Mouse (Mus musculus): Measurements from ENCODE around the gene Eif5a. TPM values are rescaled to one million over a fixed set of nuclear protein-coding genes. Genes with fewer than 3 reads are reported as not detected.

Eif5a gene
- polyA plus RNA-seq, 1 experiment from 2014 or later, result 1,800 TPM

- H3K9ac ChIP-seq (ENCODE audit: low read length), result peak within 1 kb of the TSS; percentile 89
- peaks cover 54% of the 10 kb centered on the region for H3K36me3 ChIP-seq (ENCODE audit: control insufficient read depth, insufficient read depth, low read length)
Measured at GRCm38 (mm10) chr11:69913554-69914371, 8.0 kb downstream of the Eif5a start, which contains the start of gene Gps2. Gene Gps2 (plus strand): TSS chr11:69913888.

GRCm38 (mm10) chr11:69912716-69913530 lies 8.8 kb downstream of the Eif5a start:
- no peaks in the 10 kb centered on the region for H3K9me3 ChIP-seq (ENCODE audit: control insufficient read depth, low read length)
- no peaks in the 10 kb centered on the region for H3K27me3 ChIP-seq (ENCODE audit: control insufficient read depth, insufficient read depth, low read length)
- DNase-seq (ENCODE audit: low spot score, missing footprints), result peak; percentile 75
- no peak overlapping the region; the same call in 1 of the 2 replicates for H3K27ac ChIP-seq (ENCODE audit: low read depth, low read length)
- peak overlapping the region; percentile 89; the same call in 1 of the 2 replicates for H3K9ac ChIP-seq (ENCODE audit: low read length)
- H3K36me3 ChIP-seq (ENCODE audit: control insufficient read depth, insufficient read depth, low read length), result peaks cover 56% of the 10 kb centered on the region
- 73% methylated on average over 15 of the region's 15 CpGs for WGBS
- peak overlapping the region; percentile 72; the same call in 1 of the 2 replicates for H3K4me3 ChIP-seq (ENCODE audit: low read depth, low read length)
- H3K4me2 ChIP-seq, result peak overlapping the region; percentile 74
- peak; percentile 8; the same call in 1 of the 2 replicates for ATAC-seq (ENCODE audit: low FRiP score)
- peaks cover 21% of the 10 kb centered on the region for H3K4me1 ChIP-seq (ENCODE audit: control insufficient read depth, insufficient read depth, low read length)

More at GRCm38 (mm10) chr11:69913554-69914371, 8.0 kb downstream of the Eif5a start, which contains the start of gene Gps2:
- Histone ChIP-seq H3K4me3 (ENCODE audit: low read depth, low read length) (peak within 1 kb of the TSS; percentile 72), H3K27me3 (ENCODE audit: control insufficient read depth, insufficient read depth, low read length) (no peaks in the 10 kb centered on the region), H3K27ac (ENCODE audit: low read depth, low read length) (peak within 1 kb of the TSS; percentile 77), H3K4me1 (ENCODE audit: control insufficient read depth, insufficient read depth, low read length) (peaks cover 23% of the 10 kb centered on the region), H3K9me3 (ENCODE audit: control insufficient read depth, low read length) (no peaks in the 10 kb centered on the region), H3K4me2 (peak within 1 kb of the TSS; percentile 74)
- 2% methylated on average over 61 of the region's 61 CpGs for WGBS
- DNase-seq (ENCODE audit: low spot score, missing footprints) (peak; percentile 98), ATAC-seq (ENCODE audit: low FRiP score) (peak; percentile 92)

- Histone ChIP-seq H3K4me2 (no peak overlapping the region), H3K4me1 (ENCODE audit: control insufficient read depth, insufficient read depth, low read length) (peaks cover 21% of the 10 kb centered on the region), H3K27ac (ENCODE audit: low read depth, low read length) (no peak overlapping the region), H3K9me3 (ENCODE audit: control insufficient read depth, low read length) (no peaks in the 10 kb centered on the region), H3K9ac (ENCODE audit: low read length) (no peak overlapping the region), H3K36me3 (ENCODE audit: control insufficient read depth, insufficient read depth, low read length) (peaks cover 56% of the 10 kb centered on the region), H3K4me3 (ENCODE audit: low read depth, low read length) (no peak overlapping the region), H3K27me3 (ENCODE audit: control insufficient read depth, insufficient read depth, low read length) (no peaks in the 10 kb centered on the region)
- WGBS, result 84% methylated on average over 6 of the region's 6 CpGs
- DNase-seq (ENCODE audit: low spot score, missing footprints), result peak; percentile 77
- ATAC-seq (ENCODE audit: low FRiP score), result no peak
Measured at GRCm38 (mm10) chr11:69911701-69912100, 10.1 kb downstream of the Eif5a start.

- WGBS, result 95% methylated on average over 17 of the region's 17 CpGs
- Histone ChIP-seq H3K9ac (ENCODE audit: low read length) (no peak overlapping the region), H3K27me3 (ENCODE audit: control insufficient read depth, insufficient read depth, low read length) (no peaks in the 10 kb centered on the region), H3K4me1 (ENCODE audit: control insufficient read depth, insufficient read depth, low read length) (peaks cover 19% of the 10 kb centered on the region), H3K4me2 (no peak overlapping the region), H3K36me3 (ENCODE audit: control insufficient read depth, insufficient read depth, low read length) (peaks cover 57% of the 10 kb centered on the region), H3K4me3 (ENCODE audit: low read depth, low read length) (no peak overlapping the region), H3K27ac (ENCODE audit: low read depth, low read length) (no peak overlapping the region), H3K9me3 (ENCODE audit: control insufficient read depth, low read length) (no peaks in the 10 kb centered on the region)
- ATAC-seq (ENCODE audit: low FRiP score) (no peak), DNase-seq (ENCODE audit: low spot score, missing footprints) (peak; percentile 73)
Measured at GRCm38 (mm10) chr11:69910781-69911560, 10.8 kb downstream of the Eif5a start.

GRCm38 (mm10) chr11:69910177-69910576 lies 11.6 kb downstream of the Eif5a start:
- no peak for ATAC-seq (ENCODE audit: low FRiP score)
- Histone ChIP-seq H3K9me3 (ENCODE audit: control insufficient read depth, low read length) (no peaks in the 10 kb centered on the region), H3K27me3 (ENCODE audit: control insufficient read depth, insufficient read depth, low read length) (no peaks in the 10 kb centered on the region), H3K4me1 (ENCODE audit: control insufficient read depth, insufficient read depth, low read length) (peaks cover 14% of the 10 kb centered on the region), H3K4me3 (ENCODE audit: low read depth, low read length) (no peak overlapping the region), H3K4me2 (no peak overlapping the region), H3K9ac (ENCODE audit: low read length) (no peak overlapping the region), H3K36me3 (ENCODE audit: control insufficient read depth, insufficient read depth, low read length) (peaks cover 60% of the 10 kb centered on the region), H3K27ac (ENCODE audit: low read depth, low read length) (no peak overlapping the region)
- 96% methylated on average over 8 of the region's 8 CpGs for WGBS
- DNase-seq (ENCODE audit: low spot score, missing footprints), result no peak

- no peaks in the 10 kb centered on the region for H3K9me3 ChIP-seq (ENCODE audit: control insufficient read depth, low read length)
- peaks cover 6% of the 10 kb centered on the region for H3K4me1 ChIP-seq (ENCODE audit: control insufficient read depth, insufficient read depth, low read length)
- H3K27me3 ChIP-seq (ENCODE audit: control insufficient read depth, insufficient read depth, low read length), result no peaks in the 10 kb centered on the region
- H3K27ac ChIP-seq (ENCODE audit: low read depth, low read length), result no peak overlapping the region
- H3K9ac ChIP-seq (ENCODE audit: low read length), result no peak overlapping the region
- H3K4me2 ChIP-seq, result no peak overlapping the region
- H3K4me3 ChIP-seq (ENCODE audit: low read depth, low read length), result no peak overlapping the region
- ATAC-seq (ENCODE audit: low FRiP score), result no peak
- no peak for DNase-seq (ENCODE audit: low spot score, missing footprints)
- H3K36me3 ChIP-seq (ENCODE audit: control insufficient read depth, insufficient read depth, low read length), result peaks cover 64% of the 10 kb centered on the region
- WGBS, result 93% methylated on average over 5 of the region's 5 CpGs
Measured at GRCm38 (mm10) chr11:69909174-69909573, 12.6 kb downstream of the Eif5a start.

- Histone ChIP-seq H3K4me3 (ENCODE audit: low read depth, low read length) (no peak overlapping the region), H3K36me3 (ENCODE audit: control insufficient read depth, insufficient read depth, low read length) (peaks cover 66% of the 10 kb centered on the region), H3K4me1 (ENCODE audit: control insufficient read depth, insufficient read depth, low read length) (peaks cover 6% of the 10 kb centered on the region), H3K27ac (ENCODE audit: low read depth, low read length) (no peak overlapping the region), H3K4me2 (no peak overlapping the region), H3K9me3 (ENCODE audit: control insufficient read depth, low read length) (no peaks in the 10 kb centered on the region), H3K9ac (ENCODE audit: low read length) (no peak overlapping the region), H3K27me3 (ENCODE audit: control insufficient read depth, insufficient read depth, low read length) (no peaks in the 10 kb centered on the region)
- ATAC-seq (ENCODE audit: low FRiP score), result no peak
- no peak for DNase-seq (ENCODE audit: low spot score, missing footprints)
- 95% methylated on average over 11 of the region's 11 CpGs for WGBS
Measured at GRCm38 (mm10) chr11:69908645-69909044, 13.1 kb downstream of the Eif5a start.

GRCm38 (mm10) chr11:69904311-69904710 lies 17.4 kb downstream of the Eif5a start:
- Histone ChIP-seq H3K4me1 (ENCODE audit: control insufficient read depth, insufficient read depth, low read length) (peaks cover 20% of the 10 kb centered on the region), H3K4me3 (ENCODE audit: low read depth, low read length) (no peak overlapping the region), H3K9me3 (ENCODE audit: control insufficient read depth, low read length) (no peaks in the 10 kb centered on the region), H3K27me3 (ENCODE audit: control insufficient read depth, insufficient read depth, low read length) (no peaks in the 10 kb centered on the region), H3K4me2 (no peak overlapping the region), H3K36me3 (ENCODE audit: control insufficient read depth, insufficient read depth, low read length) (peaks cover 36% of the 10 kb centered on the region), H3K9ac (ENCODE audit: low read length) (no peak overlapping the region), H3K27ac (ENCODE audit: low read depth, low read length) (no peak overlapping the region)
- ATAC-seq (ENCODE audit: low FRiP score) (no peak), DNase-seq (ENCODE audit: low spot score, missing footprints) (no peak)
- WGBS, result 96% methylated on average over 9 of the region's 9 CpGs
